Mouse (Mus musculus) left cerebral cortex, adult 2 months (tissue): ENCODE results near the gene Socs7. TPM values are rescaled to one million over a fixed set of nuclear protein-coding genes. Genes with fewer than 3 reads are reported as not detected.

ENCODE experiments used
- DNase-seq, 2 experiments: peaks; one replicate each; pipeline ENCODE4 v3.0.0; 2021 to 2022; ENCODE audit warnings: low spot score in 2 of 2, mixed read lengths in 1 of 2; ENCODE audit errors: extremely low spot score in 1 of 2
- H3K27ac ChIP-seq: fragments of 200-600 bp; 2 replicates; pipeline ENCODE4 v1.8.1; 2022
- H3K4me3 ChIP-seq: fragments of 200-600 bp; 2 replicates; pipeline ENCODE4 v1.8.1; 2022
- CTCF ChIP-seq: fragments of 200-600 bp; IDR thresholded peaks from 2 replicates; pipeline ENCODE4 v1.8.1; 2022; ENCODE audit warnings: antibody characterized with exemption, mild to moderate bottlenecking, moderate library complexity
- intact Hi-C: fragments of 180-260 bp; cut with DNase I; formaldehyde crosslinking; loops from one replicate; pipeline ENCODE4 v1.15.1; 2025
- total RNA-seq, 2 experiments: library from RNA; stranded (reverse); gene quantifications; 2 replicates each; pipeline ENCODE4 v1.2.3; 2021

Gene Socs7
- total RNA-seq, 2 experiments from 2014 or later = 87.2 to 91.9 TPM

DNA sequence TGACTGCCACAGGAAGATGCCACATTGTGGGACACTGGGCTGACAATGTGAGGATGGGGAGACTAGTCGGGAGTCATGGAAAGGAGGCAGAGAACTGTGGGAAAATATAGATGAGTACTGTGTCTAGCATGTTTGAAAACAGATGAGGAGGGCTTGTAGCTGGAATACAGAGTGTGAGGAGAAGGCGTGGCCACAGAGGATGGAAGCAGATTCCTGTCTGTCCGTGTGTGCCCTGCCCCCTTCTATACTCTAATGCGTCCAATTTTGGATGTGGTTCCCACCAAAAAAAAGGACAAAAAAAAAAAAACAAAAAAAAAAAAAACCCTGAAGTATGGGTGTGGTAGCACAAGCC lies 66.4 kb downstream of the Socs7 start:
- H3K27ac ChIP-seq = peak overlapping the region; percentile 57; the same call in 1 of the 2 replicates
- no peak for DNase-seq
- no peak for TF ChIP-seq CTCF
- peak overlapping the region; percentile 44 for H3K4me3 ChIP-seq
- intact Hi-C loops = no loop called here

DNA sequence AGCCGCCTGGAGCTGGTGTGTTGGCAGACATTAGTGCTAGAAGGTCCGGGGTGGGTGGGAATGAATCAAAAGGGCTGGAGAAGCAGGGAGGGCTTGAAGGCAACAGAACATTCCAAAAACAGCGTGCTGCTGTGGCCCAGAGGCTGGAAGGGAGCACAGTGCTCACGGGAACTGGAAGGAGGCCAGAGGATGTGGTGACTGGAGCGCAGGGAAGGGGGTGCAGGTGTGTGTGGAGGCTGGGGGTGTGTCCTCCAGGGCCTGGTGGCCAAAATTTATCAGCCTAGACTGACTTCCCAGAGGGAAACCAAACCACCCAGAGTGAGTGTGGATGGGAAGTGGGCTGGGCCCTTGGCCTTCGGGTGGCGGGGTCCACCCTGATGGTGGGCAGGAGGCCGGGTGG lies 67.3 kb downstream of the Socs7 start:
- intact Hi-C loops = no loop called here
- TF ChIP-seq CTCF = no peak
- no peak for DNase-seq
- Histone ChIP-seq H3K4me3 (no peak overlapping the region), H3K27ac (no peak overlapping the region)

DNA sequence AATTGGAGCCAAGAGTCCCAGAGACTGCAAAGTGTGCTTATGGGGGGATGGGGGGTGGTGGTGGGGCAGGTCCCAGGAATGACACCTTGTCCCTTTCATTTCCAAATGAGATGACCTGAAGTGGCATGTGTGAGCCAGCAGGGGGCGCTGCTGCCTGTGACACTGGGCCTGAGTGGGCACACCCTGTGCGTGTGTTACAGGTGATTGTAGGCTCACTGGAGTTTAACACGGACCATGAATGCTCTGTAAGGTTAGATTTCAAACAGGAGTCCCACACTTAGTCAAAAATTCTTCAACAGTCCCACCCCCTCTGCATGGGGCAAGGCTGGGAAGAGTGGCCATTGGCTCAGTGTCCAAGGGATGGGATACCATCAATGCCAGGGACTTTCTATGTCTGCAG lies 69.7 kb downstream of the Socs7 start:
- TF ChIP-seq CTCF = peak; percentile 90
- DNase-seq = peak in 1 of 2 experiments; percentile 47
- no peak overlapping the region for H3K4me3 ChIP-seq
- intact Hi-C loops = loop anchor here (1.0 kb wide), 1 partner anchor 37 kb away; no protein-coding TSS in a partner anchor
- H3K27ac ChIP-seq = no peak overlapping the region

DNA sequence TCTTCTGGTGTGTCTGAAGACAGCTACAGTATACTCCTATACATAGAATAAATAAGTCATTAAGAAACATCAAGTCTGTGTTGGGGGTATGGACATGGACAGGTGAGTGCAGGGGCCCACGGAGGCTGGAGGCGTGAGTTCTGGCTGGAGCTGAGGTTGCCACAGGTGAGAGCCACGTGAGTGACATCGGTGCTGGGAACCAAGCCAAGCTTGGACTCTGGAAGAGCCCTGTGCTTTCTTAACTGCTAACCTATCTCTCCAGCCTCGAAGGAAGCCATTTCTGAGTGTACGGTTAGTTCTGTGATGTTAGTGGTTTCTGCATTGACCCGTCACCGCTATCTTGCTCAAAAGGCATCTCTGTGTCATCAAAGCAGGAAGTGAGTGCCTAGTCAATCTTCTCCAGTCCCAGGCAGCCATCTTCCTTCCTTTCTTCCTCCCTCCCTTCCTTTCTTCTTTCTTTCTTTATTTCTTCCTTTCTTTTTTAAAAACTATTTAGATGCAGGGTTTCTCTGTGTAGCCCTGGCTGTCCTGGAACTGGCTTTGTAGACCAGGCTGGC lies 70.7 kb downstream of the Socs7 start:
- TF ChIP-seq CTCF = no peak; the same call in 1 of the 2 replicates
- no peak overlapping the region for H3K27ac ChIP-seq
- DNase-seq = no peak
- intact Hi-C loops = loop anchor here (1.0 kb wide), 1 partner anchor 36 kb away; no protein-coding TSS in a partner anchor
- no peak overlapping the region for H3K4me3 ChIP-seq

DNA sequence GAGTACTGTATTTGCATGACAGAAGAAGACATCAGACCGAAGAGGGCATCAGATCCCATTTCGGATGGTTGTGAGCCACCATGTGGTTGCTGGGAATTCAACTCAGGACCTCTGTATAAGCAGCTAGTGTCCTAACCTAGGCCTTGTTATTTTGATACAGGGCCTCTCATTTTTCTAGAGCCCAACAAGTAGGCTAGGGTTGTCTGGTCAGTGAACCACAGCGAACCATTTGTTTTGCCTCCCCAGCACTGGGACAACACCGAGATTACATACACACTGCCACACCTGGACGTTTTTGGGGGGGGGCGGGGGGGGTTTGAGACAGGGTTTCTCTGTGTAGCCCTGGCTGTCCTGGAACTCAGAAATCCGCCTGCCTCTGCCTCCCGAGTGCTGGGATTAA lies 71.8 kb downstream of the Socs7 start:
- DNase-seq = no peak
- no peak for TF ChIP-seq CTCF
- Histone ChIP-seq H3K4me3 (no peak overlapping the region), H3K27ac (no peak overlapping the region)
- intact Hi-C loops = no loop called here

DNA sequence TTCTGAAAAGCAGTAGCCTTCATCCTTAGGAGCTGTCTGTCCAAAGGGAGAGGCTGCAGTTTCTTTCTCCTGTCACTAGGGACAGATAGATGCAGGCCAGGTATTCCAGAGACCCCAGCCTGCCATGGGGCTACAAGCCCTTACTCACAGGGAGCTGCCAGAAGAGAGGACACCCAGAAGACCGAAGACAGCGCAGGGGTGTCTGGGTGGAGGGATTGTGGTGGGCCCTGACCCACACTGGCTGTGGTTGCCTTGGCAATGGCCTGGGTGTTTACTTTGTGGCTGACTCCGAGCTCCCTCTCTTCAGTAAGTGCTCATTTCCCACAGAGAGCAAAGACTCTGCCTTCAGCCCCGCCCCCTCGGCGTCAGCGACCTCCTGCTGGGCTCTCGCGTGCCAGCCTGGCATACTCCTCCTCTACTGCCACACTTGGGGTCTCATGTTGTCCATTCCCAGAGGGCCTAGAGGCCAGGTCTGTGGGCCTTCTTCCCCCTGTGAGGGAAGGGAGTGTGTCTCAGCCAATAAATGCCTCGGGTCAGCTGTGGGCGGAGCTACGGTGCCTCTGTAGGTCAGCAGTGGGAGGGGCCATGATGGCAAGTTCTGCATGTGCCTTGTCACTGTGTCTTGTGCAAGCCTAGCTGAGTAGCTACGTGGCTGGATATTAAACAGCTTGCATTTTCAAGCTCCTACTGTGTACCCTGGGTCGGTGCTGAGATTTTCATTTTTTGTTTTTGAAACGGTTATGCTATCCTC lies 72.5 kb downstream of the Socs7 start:
- DNase-seq = no peak
- intact Hi-C loops = no loop called here
- TF ChIP-seq CTCF = peak; percentile 49
- Histone ChIP-seq H3K4me3 (peak overlapping the region; percentile 30), H3K27ac (peak overlapping the region; percentile 33)

DNA sequence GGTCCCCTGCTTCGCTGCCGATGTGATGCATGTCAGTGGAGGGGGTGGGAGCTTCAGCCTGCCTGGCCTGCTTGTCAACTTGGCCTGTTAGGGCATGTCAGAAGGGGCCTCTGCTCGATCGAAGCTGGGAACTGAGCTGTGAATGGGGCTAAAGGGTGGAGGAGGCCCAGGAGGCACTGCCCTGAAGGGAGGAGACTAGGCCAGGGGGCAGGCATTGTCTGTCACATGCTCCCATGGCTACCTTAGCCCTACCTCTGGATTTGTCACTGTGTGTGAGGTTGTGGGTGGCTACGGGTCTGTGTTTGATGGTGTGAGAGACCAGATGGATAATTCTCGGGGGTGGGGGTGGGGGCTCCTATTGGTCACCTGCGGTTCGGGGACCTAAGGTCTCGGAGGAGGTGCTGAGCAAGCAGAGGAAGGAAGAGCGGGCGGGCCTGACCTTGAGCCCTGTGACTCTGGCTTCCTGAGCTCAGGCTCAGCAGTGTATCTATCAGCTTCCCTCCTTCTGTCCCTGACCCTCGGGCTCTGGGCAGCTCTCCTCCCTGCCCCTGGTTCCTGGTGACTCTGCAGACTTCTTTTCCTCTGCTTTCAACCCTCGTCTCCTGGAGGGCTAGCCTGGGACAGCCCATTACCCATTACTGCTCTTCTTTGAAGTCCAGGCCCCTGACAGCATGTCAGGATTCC lies 73.6 kb downstream of the Socs7 start:
- no peak for TF ChIP-seq CTCF
- peak overlapping the region; percentile 33 for H3K27ac ChIP-seq
- intact Hi-C loops = no loop called here
- DNase-seq = no peak
- no peak overlapping the region for H3K4me3 ChIP-seq

DNA sequence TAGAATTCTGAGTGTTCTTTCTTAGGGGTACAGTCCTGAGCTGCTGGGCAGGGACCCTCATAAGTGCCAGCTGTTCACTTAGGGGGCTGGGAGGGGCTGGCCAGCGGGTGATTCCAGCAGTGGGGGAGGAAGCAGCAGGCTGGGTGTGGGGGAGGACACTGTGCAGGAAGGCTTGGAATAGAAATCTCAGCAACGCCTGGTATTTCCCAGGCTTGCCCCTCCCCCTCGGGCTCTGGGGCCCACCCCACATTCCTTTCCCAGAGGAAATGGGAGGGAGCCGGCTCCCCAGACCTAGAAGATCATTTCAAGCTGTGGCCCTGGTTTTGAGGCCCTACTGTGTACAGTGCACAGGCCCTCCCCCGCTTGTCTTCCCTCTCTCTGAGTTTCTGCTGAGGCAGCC lies 75.4 kb downstream of the Socs7 start:
- TF ChIP-seq CTCF = no peak
- DNase-seq = peak; percentile 41 to 48
- H3K27ac ChIP-seq = peak overlapping the region; percentile 60
- intact Hi-C loops = no loop called here
- no peak overlapping the region for H3K4me3 ChIP-seq

DNA sequence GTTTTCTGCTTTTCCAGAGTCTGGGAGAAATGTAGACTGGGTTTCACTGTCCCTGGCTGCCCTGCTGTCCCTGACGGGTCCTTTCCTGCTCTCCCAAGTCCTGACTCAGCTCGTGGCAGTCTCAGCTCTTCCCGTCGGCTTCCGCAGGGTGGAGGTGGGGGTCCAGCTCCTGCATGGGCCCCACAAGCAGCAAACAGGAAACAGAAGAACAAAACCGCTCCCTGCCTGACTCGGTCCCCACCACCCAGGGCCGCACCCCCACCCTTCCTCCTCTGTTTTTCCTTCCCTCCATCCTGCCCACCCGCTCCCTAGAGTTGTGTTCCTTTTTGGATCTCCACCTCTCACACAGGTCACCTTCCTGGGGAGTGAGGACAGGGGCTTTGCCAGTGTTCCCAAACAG lies 76.5 kb downstream of the Socs7 start:
- intact Hi-C loops = no loop called here
- TF ChIP-seq CTCF = no peak
- Histone ChIP-seq H3K27ac (peak overlapping the region; percentile 60), H3K4me3 (no peak overlapping the region)
- DNase-seq = no peak

DNA sequence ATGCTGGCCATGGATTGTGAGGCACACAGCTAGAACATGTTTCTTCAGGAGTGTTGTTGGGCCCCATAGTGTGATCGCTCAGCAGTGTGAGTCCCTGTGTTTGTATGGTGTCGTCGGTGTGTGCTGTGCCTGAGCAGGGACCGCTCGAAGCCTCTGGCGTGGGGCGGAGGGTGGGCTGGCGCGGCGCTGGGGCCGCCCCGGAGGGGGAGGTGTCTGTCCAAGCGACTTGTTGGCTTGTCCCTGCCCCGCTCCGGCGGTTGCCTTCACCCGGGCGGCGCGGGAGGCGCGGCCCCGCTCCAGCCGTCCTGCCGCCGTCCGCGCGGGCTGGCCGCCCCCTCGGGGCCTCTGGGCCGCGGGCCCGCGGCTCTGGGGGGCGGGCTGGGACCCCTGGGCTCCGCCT lies 77.6 kb downstream of the Socs7 start:
- no peak for TF ChIP-seq CTCF
- intact Hi-C loops = no loop called here
- DNase-seq = no peak
- no peak overlapping the region; the same call in 1 of the 2 replicates for H3K27ac ChIP-seq
- peak overlapping the region; percentile 47 for H3K4me3 ChIP-seq

DNA sequence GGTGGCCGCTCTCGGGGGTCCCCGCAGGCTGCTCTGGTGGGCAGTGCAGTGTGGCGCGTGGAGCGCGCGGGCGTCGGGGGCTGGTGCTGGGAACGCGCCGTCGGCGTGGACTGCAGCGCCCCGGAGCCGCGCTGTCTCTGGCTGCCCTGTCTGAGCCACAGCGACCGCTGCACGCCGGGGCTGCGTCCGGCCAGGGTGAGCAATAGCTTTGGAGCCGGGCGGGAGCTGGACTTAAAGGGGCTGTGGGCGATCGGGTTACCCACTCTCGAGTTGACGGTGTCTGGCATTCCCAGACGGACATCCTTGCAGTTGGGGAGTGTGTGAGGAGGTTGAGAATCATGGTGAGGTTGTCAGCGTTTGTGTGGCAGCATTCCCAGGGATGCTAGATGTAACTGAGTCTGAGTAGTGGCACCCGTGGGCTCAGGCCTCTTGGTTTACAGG lies 78.1 kb downstream of the Socs7 start:
- TF ChIP-seq CTCF = no peak
- no peak for DNase-seq
- peak overlapping the region; percentile 56 for H3K27ac ChIP-seq
- H3K4me3 ChIP-seq = peak overlapping the region; percentile 47
- intact Hi-C loops = no loop called here

DNA sequence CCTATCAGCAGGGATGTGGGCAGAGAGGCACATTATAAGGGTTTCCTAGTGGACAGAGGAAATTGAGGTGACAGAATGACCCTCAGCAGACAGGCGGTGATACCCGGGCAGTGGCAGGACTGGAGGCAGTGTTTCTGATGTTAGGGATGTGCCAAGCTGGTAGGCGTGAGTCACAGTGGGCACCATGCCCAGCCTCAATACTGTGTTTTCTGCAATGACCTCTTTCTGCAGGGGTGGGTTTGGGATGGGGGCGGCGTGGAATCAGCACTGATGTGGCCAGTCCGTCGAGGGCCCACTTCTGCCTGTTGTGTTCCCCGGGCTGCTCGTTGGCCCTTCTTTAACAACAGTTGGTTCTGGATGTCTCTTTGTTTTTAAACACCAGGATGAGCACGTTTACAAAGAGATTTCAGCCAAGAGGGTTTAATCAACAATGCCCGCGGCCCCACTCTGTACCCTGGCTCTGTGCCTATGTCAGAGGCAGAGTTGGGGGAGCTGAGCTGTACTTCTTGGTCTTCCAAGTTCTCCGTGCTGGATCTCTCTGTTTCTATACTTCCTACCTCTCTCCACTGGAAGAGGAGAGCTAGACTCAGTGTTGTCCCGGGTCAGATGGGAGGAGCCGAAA lies 78.8 kb downstream of the Socs7 start:
- intact Hi-C loops = no loop called here
- peak overlapping the region; percentile 47 for H3K4me3 ChIP-seq
- H3K27ac ChIP-seq = peak overlapping the region; percentile 56
- no peak for TF ChIP-seq CTCF
- no peak for DNase-seq
